Mouse (Mus musculus) liver, postnatal 0 days (tissue): ENCODE measurements around the gene Adamts13.

Source experiments
- CTCF ChIP-seq: sonication (generic); IDR thresholded peaks from 2 replicates; pipeline ENCODE4 v1.5.1; 2016; ENCODE audit warnings: antibody characterized with exemption, low read depth
- EP300 ChIP-seq: IDR thresholded peaks from 2 replicates; pipeline ENCODE4 v1.6.1; 2016; ENCODE audit warnings: antibody characterized with exemption, low read depth, mild to moderate bottlenecking

DNA sequence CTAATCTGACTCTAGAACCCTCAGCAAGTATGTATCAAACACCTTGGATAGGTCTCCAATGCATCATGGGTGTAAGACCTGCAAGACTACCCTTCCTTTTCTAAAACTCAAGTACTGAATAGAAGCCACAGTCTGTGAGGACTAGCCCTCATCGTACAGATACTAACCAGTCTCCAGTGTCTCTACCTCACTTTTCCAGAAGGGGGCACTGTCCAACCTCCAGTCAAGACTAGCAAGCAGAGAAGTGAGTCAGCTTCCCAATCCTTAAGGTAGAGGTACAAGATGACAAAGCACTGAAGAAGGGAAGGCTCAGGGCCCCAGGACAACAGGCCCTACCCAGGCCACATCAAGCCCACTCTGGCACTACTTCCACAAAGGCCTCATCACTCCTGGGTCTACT lies 42.8 kb upstream of the Adamts13 start:
- TF ChIP-seq CTCF (peak; percentile 91), EP300 (no peak)
